Mouse (Mus musculus) Muller cell, postnatal 12 days (primary cell): ENCODE data around the gene Umod.

Experiments used
- DNase-seq: peaks from one replicate; pipeline ENCODE4 v3.0.0-alpha.2; 2015; ENCODE audit errors: inconsistent ontology term

Gene Umod

DNA sequence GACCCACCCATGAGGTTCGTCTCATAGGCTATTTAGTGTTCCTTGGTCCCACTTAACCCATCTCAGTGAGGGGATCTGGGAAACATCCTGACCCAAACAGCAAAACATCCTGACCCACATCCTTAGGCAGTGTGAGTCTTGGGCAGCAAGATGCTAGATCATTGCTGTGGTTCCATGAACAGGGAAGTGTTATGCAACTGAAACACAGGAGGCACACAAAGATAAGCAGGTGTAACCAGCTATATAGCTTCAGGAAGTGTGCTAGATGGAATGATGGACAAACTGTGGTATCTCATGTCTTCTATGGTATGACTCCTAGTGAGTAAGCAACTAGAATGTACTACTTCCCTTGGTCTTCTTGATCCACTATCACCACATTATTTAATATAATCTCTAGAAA lies 37.1 kb downstream of the Umod start:
- DNase-seq = no peak

DNA sequence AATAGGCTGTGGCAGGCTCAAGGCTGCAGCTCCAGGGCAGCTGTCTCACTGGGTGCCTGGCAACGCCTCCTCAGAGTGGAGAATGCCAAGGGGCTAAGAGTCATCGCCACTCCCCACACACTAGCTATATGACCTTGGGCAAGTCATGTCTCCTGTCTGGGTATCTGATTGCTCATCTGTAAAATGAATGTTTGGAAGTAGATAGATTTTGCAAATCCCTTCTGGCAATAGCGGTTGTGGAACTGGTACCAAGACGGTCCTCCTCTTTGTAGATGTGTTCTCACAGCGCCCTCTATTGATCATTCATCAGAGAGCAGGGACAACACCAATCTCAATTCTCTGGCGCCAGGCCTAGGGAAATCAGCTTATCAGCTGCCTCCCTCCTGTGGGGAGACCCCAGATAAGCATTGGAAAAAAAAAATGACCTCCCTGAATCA lies 51.9 kb downstream of the Umod start:
- peak; percentile 32 for DNase-seq

DNA sequence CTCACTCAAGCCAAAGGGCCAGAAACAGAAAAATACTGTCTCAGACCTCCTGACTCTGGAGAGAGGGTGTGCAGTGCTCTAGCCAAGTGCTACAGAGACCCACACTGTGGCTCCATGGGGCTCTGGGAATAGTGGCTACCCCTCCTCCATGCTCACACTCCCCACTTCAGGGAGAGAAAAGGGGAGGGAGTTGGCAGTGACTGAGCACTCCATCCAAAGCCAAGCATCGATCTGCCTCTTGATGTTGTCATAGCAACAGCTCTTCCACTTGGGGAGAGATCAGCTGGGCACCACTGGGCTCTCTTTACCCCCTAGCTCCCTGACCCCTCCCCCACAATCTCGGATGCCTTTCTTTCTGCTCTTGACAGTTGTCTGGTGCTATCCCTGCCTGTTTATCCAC lies 58.4 kb downstream of the Umod start:
- DNase-seq = no peak

DNA sequence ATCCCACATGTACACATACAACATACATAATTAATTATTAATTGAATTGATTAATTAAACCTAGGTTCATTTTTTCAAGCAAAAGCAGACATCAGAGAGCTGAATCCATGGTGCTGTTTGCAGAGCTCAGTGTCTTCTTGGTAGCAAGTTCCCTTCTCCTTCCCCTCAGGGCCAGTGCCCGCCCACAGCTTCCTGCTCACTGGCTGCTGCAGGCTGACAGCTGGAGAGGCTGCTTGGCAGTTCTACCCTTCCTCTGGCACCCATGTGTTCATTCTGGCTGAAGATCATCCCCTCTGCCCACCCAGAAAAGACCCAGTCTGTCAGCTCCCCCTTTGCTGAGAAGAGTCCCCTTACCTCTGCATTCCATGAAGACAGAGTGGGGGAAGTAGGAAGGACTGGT lies 60.6 kb downstream of the Umod start:
- no peak for DNase-seq
